Mouse (Mus musculus): ENCODE data around the gene A930033H14Rik. TPM values are rescaled to one million over a fixed set of nuclear protein-coding genes. Genes with fewer than 3 reads are reported as not detected.

A930033H14Rik gene
- polyA plus RNA-seq (2015; fragmentation: Nextera tagmentation; extraction: Ambion mirVana), result 1.8 and 2.3 TPM in 2 replicates

DNA sequence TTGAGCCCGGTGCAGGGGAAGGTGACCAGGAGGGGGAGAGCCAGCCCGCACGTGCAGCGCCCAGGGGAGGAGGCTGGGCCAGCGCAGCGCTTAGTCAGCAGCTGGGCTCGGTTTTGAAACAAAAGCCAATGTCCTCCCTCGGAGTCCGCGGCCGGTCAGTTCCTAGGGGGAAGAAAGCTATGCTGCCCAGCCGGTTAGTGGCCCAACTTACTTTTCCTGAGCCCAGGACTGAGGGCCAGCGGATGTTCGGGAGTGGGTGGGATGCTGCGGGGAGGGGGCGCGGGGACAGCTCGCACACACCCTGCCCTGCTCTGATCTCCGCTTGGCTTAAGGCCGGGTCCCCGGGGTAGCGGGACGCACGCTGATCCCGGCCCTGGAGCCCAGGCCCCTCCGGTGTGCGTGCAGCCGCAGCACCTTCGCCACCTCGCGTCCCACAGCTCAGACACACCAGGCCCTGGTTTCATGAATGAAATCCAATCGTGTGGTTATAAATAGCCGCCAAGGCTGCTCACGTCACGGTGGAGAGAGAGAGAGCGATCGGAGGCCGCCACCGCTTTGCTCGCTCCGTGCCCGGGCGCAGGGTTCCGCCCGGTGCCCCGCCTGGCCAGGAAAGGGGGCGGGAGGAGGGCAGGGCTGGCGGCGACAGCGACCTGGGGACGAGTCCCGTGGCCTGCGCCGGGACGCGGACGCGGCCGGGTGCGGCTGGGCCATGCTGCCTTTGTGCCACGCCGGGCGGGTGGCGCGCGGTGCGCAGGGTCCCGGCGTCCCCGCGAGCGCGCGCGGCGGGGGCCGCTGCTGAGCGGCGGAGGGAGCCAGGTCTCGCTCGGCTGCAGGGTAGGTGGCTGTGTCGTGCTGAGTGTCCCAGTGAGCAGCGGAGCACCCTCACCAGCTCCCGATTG lies at the start of gene A930033H14Rik:
A930033H14Rik (minus strand) TSS at position 557 of the 899 bp plus-strand sequence.

Other genes with a start within 250 kb of the A930033H14Rik start
- 20.0 and 21.6 TPM in 2 replicates for gene Rhobtb1, start 61.7 kb downstream of the A930033H14Rik start, polyA plus RNA-seq (2015; fragmentation: Nextera tagmentation; extraction: Ambion mirVana)
- gene Cdk1, start 139.8 kb upstream of the A930033H14Rik start, polyA plus RNA-seq (2015; fragmentation: Nextera tagmentation; extraction: Ambion mirVana), result 93.3 and 121 TPM in 2 replicates
- 22.3 and 27.6 TPM in 2 replicates for gene Ank3, start 185.7 kb upstream of the A930033H14Rik start, polyA plus RNA-seq (2015; fragmentation: Nextera tagmentation; extraction: Ambion mirVana)

Measured in urinary bladder, postnatal 0 days (tissue).